Mouse (Mus musculus) CH12.LX (cell line): ENCODE data around the gene Epb41l1. TPM values are rescaled to one million over a fixed set of nuclear protein-coding genes. Genes with fewer than 3 reads are reported as not detected.

ENCODE experiments used
- DNase-seq: peaks from one replicate; pipeline ENCODE4 v3.0.0-alpha.2; 2013; ENCODE audit errors: extremely low read depth
- H3K27ac ChIP-seq: 2 replicates; pipeline ENCODE4 v1.5.1; 2012; ENCODE audit warnings: low read depth, mild to moderate bottlenecking, control low read depth, moderate library complexity; ENCODE audit not compliant: insufficient read depth
- H3K27me3 ChIP-seq: replicated peaks from 2 replicates; pipeline ENCODE3; 2012; ENCODE audit warnings: inconsistent platforms
- H3K36me3 ChIP-seq, 2 experiments: replicated peaks in 1 of 2; 2 replicates each; pipeline versions ENCODE3 to v1.6.1; 2012; ENCODE audit warnings: inconsistent platforms in 1 of 2, low read length in 1 of 2, mild to moderate bottlenecking in 1 of 2, mixed read lengths in 1 of 2, moderate library complexity in 1 of 2; ENCODE audit not compliant: control insufficient read depth in 1 of 2, insufficient read depth in 1 of 2
- H3K4me1 ChIP-seq, 2 experiments: 2 replicates each; pipeline ENCODE4 v1.6.1; 2012; ENCODE audit warnings: inconsistent platforms in 1 of 2, moderate library complexity in 1 of 2; ENCODE audit not compliant: insufficient read depth in 2 of 2, control insufficient read depth in 1 of 2
- H3K4me2 ChIP-seq: 2 replicates; pipeline ENCODE4 v1.6.1; 2012; ENCODE audit warnings: low read depth, mild to moderate bottlenecking, control low read depth; ENCODE audit not compliant: poor library complexity, insufficient read depth, severe bottlenecking
- H3K4me3 ChIP-seq, 3 experiments: fragments of 150-350 bp in 1 of 3; sonication (generic) in 1 of 3; replicated peaks in 1 of 3; 2 replicates each; pipeline versions ENCODE3 to v1.5.1; 2011 to 2012; ENCODE audit warnings: low read depth in 2 of 3, low read length in 2 of 3, mild to moderate bottlenecking in 2 of 3, moderate library complexity in 2 of 3, control low read depth in 1 of 3, improper control_type of control experiment in 1 of 3, inconsistent platforms in 1 of 3, mixed read lengths in 1 of 3; ENCODE audit not compliant: poor library complexity in 1 of 3
- H3K79me2 ChIP-seq: replicated peaks from 2 replicates; pipeline ENCODE4 v1.6.1; 2012; ENCODE audit warnings: mild to moderate bottlenecking, moderate library complexity; ENCODE audit not compliant: control insufficient read depth, poor library complexity, insufficient read depth, severe bottlenecking; ENCODE audit errors: extremely low read depth
- H3K9ac ChIP-seq: 2 replicates; pipeline ENCODE4 v1.6.1; 2012; ENCODE audit warnings: low read depth, mild to moderate bottlenecking, control low read depth, moderate library complexity; ENCODE audit not compliant: insufficient read depth
- H3K9me3 ChIP-seq: replicated peaks from 2 replicates; pipeline ENCODE3; 2012; ENCODE audit warnings: low read length, inconsistent platforms, mixed read lengths
- BHLHE40 ChIP-seq: IDR thresholded peaks from 2 replicates; pipeline ENCODE4 v1.6.1; 2011; ENCODE audit warnings: mild to moderate bottlenecking, low read depth, low read length, improper control_type of control experiment
- CHD1 ChIP-seq: IDR thresholded peaks from 2 replicates; pipeline ENCODE4 v1.6.1; 2012; ENCODE audit warnings: low read depth, low read length, improper control_type of control experiment, inconsistent platforms
- CHD2 ChIP-seq: IDR thresholded peaks from 2 replicates; pipeline ENCODE4 v1.6.1; 2011; ENCODE audit warnings: low read length, improper control_type of control experiment
- CTCF ChIP-seq, 2 experiments: IDR thresholded peaks in 1 of 2; conservative IDR thresholded peaks in 1 of 2; 2 replicates each; pipeline ENCODE4 v1.5.1; 2011 to 2012; ENCODE audit warnings: low read depth in 2 of 2, low read length in 2 of 2, improper control_type of control experiment in 1 of 2, inconsistent platforms in 1 of 2, mild to moderate bottlenecking in 1 of 2, moderate library complexity in 1 of 2
- E2F4 ChIP-seq: IDR thresholded peaks from 2 replicates; pipeline ENCODE4 v1.6.1; 2011; ENCODE audit warnings: low read depth, low read length, improper control_type of control experiment; ENCODE audit not compliant: insufficient replicate concordance
- ELF1 ChIP-seq: IDR thresholded peaks from 2 replicates; pipeline ENCODE4 v1.6.1; 2014; ENCODE audit warnings: low read depth, mild to moderate bottlenecking, inconsistent platforms, low read length, improper control_type of control experiment
- EP300 ChIP-seq: IDR thresholded peaks from 2 replicates; pipeline ENCODE4 v1.6.1; 2011; ENCODE audit warnings: low read length, improper control_type of control experiment
- ETS1 ChIP-seq: conservative IDR thresholded peaks from 2 replicates; pipeline ENCODE4 v1.6.1; 2012; ENCODE audit warnings: low read depth, mild to moderate bottlenecking, inconsistent platforms, low read length, improper control_type of control experiment, moderate library complexity
- GABPA ChIP-seq: IDR thresholded peaks from 2 replicates; pipeline ENCODE4 v1.6.1; 2012; ENCODE audit warnings: low read depth, low read length, improper control_type of control experiment, inconsistent platforms; ENCODE audit not compliant: insufficient replicate concordance
- IRF4 ChIP-seq: IDR thresholded peaks from 2 replicates; pipeline ENCODE4 v1.6.1; 2014; ENCODE audit warnings: low read depth, mild to moderate bottlenecking, inconsistent platforms, low read length, improper control_type of control experiment
- JUN ChIP-seq: IDR thresholded peaks from 2 replicates; pipeline ENCODE4 v1.6.1; 2011; ENCODE audit warnings: low read depth, mild to moderate bottlenecking, low read length, improper control_type of control experiment, moderate library complexity; ENCODE audit not compliant: insufficient read depth
- JUND ChIP-seq: conservative IDR thresholded peaks from 2 replicates; pipeline ENCODE4 v1.6.1; 2011; ENCODE audit warnings: low read depth, low read length, improper control_type of control experiment
- KAT2A ChIP-seq: IDR thresholded peaks from 2 replicates; pipeline ENCODE4 v1.6.1; 2012; ENCODE audit warnings: low read length, improper control_type of control experiment, inconsistent platforms; ENCODE audit not compliant: insufficient replicate concordance
- MAFK ChIP-seq: IDR thresholded peaks from 2 replicates; pipeline ENCODE4 v1.6.1; 2011; ENCODE audit warnings: low read length, improper control_type of control experiment; ENCODE audit not compliant: insufficient replicate concordance
- MAZ ChIP-seq: IDR thresholded peaks from 2 replicates; pipeline ENCODE4 v1.6.1; 2012; ENCODE audit warnings: low read depth, mild to moderate bottlenecking, inconsistent platforms, low read length, improper control_type of control experiment, moderate library complexity
- MEF2A ChIP-seq: IDR thresholded peaks from 2 replicates; pipeline ENCODE4 v1.6.1; 2014; ENCODE audit warnings: low read depth, mild to moderate bottlenecking, inconsistent platforms, low read length, improper control_type of control experiment, borderline replicate concordance
- MYC ChIP-seq: IDR thresholded peaks from 2 replicates; pipeline ENCODE4 v1.6.1; 2011; ENCODE audit warnings: low read depth, mild to moderate bottlenecking, improper control_type of control experiment, low read length
- NRF1 ChIP-seq: IDR thresholded peaks from 2 replicates; pipeline ENCODE4 v1.6.1; 2014; ENCODE audit warnings: low read depth, mild to moderate bottlenecking, inconsistent platforms, low read length, improper control_type of control experiment, moderate library complexity
- POLR2A ChIP-seq: IDR thresholded peaks from 2 replicates; pipeline ENCODE4 v1.6.1; 2011; ENCODE audit warnings: low read depth, mild to moderate bottlenecking, improper control_type of control experiment, low read length
- POLR2AphosphoS2 ChIP-seq: IDR thresholded peaks from 2 replicates; pipeline ENCODE4 v1.6.1; 2011; ENCODE audit warnings: low read depth, low read length, improper control_type of control experiment
- RAD21 ChIP-seq: IDR thresholded peaks from 2 replicates; pipeline ENCODE4 v1.6.1; 2011; ENCODE audit warnings: low read depth, mild to moderate bottlenecking, low read length, improper control_type of control experiment, moderate library complexity
- RCOR1 ChIP-seq: conservative IDR thresholded peaks from 2 replicates; pipeline ENCODE4 v1.6.1; 2012; ENCODE audit warnings: low read depth, mild to moderate bottlenecking, inconsistent platforms, low read length, improper control_type of control experiment
- SIN3A ChIP-seq: IDR thresholded peaks from 2 replicates; pipeline ENCODE4 v1.6.1; 2012; ENCODE audit warnings: low read length, improper control_type of control experiment, inconsistent platforms
- SMC3 ChIP-seq: IDR thresholded peaks from 2 replicates; pipeline ENCODE4 v1.6.1; 2011; ENCODE audit warnings: low read depth, low read length, improper control_type of control experiment
- TBP ChIP-seq: conservative IDR thresholded peaks from 2 replicates; pipeline ENCODE4 v1.6.1; 2011; ENCODE audit warnings: low read depth, low read length, improper control_type of control experiment
- TCF12 ChIP-seq: IDR thresholded peaks from 2 replicates; pipeline ENCODE4 v1.6.1; 2014; ENCODE audit warnings: low read depth, mild to moderate bottlenecking, inconsistent platforms, low read length, improper control_type of control experiment
- UBTF ChIP-seq: IDR thresholded peaks from 2 replicates; pipeline ENCODE4 v1.6.1; 2012; ENCODE audit warnings: low read depth, mild to moderate bottlenecking, inconsistent platforms, low read length, improper control_type of control experiment, moderate library complexity
- USF2 ChIP-seq: conservative IDR thresholded peaks from 2 replicates; pipeline ENCODE4 v1.6.1; 2011; ENCODE audit warnings: low read depth, low read length, improper control_type of control experiment
- ZC3H11A ChIP-seq: IDR thresholded peaks from 2 replicates; pipeline ENCODE4 v1.6.1; 2012; ENCODE audit warnings: low read depth, mild to moderate bottlenecking, inconsistent platforms, low read length, improper control_type of control experiment
- ZKSCAN1 ChIP-seq: IDR thresholded peaks from 2 replicates; pipeline ENCODE4 v1.6.1; 2012; ENCODE audit warnings: low read depth, inconsistent platforms, low read length, improper control_type of control experiment, borderline replicate concordance
- ZMIZ1 ChIP-seq: IDR thresholded peaks from 2 replicates; pipeline ENCODE4 v1.6.1; 2012; ENCODE audit warnings: low read depth, mild to moderate bottlenecking, inconsistent platforms, low read length, improper control_type of control experiment
- ZNF384 ChIP-seq: IDR thresholded peaks from 2 replicates; pipeline ENCODE4 v1.6.1; 2012; ENCODE audit warnings: low read depth, low read length, improper control_type of control experiment, inconsistent platforms
- dilution Hi-C: fragments of 300-500 bp; cut with MboI; formaldehyde crosslinking; loops from 2 replicates; pipeline ENCODE4 v1.14.3; 2020; ENCODE audit warnings: low sequenced_read_pairs; ENCODE audit not compliant: extremely low pct_unique_long_range_greater_than_20kb, extremely low pct_ligation_motif_present
- in situ Hi-C: fragments of 300-500 bp; cut with MboI; formaldehyde crosslinking; loops from 3 replicates; pipeline ENCODE4 v1.14.3; 2019; ENCODE audit warnings: low sequenced_read_pairs, low pct_ligation_motif_present, low pct_unique_long_range_greater_than_20kb, mixed read lengths
- polyA plus RNA-seq: library from polyadenylated mRNA; unstranded; fragments of >175 nt; gene quantifications from 2 replicates; pipeline ENCODE4 v1.2.1, GENCODE M21; 2012; ENCODE audit warnings: low read depth; ENCODE audit not compliant: insufficient read length
- total RNA-seq, 2 experiments: library from RNA; depleted of rRNA; stranded (reverse); fragments of 300-350 nt in 1 of 2; fragments of >200 nt in 1 of 2; gene quantifications; 2 replicates each; pipeline ENCODE4 v1.2.3; 2012 to 2014

Epb41l1 gene
- total and polyA plus RNA-seq, 3 experiments, result 0.21 TPM; not detected in 2

DNA sequence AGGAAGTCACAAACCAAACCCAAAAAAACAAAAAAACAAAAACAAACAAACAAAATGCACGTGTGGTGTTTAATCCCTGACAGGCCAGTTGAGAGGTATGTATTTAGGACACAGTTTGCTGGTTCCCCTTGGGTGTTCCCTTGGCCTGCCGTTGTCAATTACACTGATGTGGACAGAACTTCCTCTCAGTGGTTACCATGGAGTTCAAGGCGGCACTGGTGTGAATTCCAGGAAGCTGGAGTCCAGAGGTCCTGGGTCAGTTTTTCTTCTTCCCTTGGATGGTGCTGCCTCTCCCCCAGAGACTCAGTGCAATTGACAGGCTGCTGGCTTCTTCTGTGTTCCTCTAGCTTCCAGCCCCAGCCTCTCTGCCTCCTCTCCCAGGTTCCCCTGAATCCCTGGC is 103.4 kb downstream of the Epb41l1 start:
- H3K4me3 ChIP-seq, result no peak overlapping the region
- in situ Hi-C loops, result no loop called here
- H3K27me3 ChIP-seq, result peaks cover 93% of the 10 kb centered on the region
- H3K27ac ChIP-seq, result no peak overlapping the region
- no peaks in the 10 kb centered on the region for H3K9me3 ChIP-seq
- H3K9ac ChIP-seq, result no peak overlapping the region
- no peak for TF ChIP-seq CTCF (conservative IDR thresholded peaks at IDR 0.05 in 1 of 2, IDR thresholded peaks at IDR 0.05 in 1 of 2; ENCODE audit: low read depth in 2 of 2, low read length in 2 of 2)
- no peak for TF ChIP-seq USF2
- TF ChIP-seq UBTF, result no peak
- no peak for TF ChIP-seq POLR2A
- TF ChIP-seq JUND, result no peak
- TF ChIP-seq ETS1, result no peak
- TF ChIP-seq RAD21, result no peak
- no peak for TF ChIP-seq GABPA
- TF ChIP-seq CHD1, result no peak
- H3K4me1 ChIP-seq, result no peaks in the 10 kb centered on the region
- no peaks in the 10 kb centered on the region for H3K79me2 ChIP-seq
- DNase-seq, result no peak
- no peak overlapping the region for H3K4me2 ChIP-seq
- dilution Hi-C loops, result no loop called here
- H3K36me3 ChIP-seq, result no peaks in the 10 kb centered on the region

DNA sequence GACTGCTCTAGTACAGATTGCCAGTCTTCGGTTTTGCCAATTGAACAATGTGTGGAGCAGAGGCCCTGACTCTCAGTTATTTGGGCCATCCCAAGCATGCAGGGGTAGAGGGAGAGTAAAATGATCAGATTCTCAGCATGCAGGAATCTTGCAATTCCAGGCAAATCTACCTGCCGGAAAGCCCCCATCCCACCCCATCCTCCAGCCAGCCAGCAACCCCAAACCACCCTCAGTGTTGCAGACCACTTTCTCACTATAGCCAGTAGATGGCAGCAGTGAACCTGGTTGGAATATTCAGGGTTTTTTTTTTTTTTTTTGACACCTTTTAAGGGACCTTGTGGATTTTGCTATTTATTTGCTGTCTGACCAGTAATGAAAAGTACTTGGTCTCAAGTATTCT is 109.0 kb downstream of the Epb41l1 start:
- H3K9ac ChIP-seq, result no peak overlapping the region

More for the DNA sequence above, 109.0 kb downstream of the Epb41l1 start:
- no peaks in the 10 kb centered on the region for H3K9me3 ChIP-seq
- peaks cover 83% of the 10 kb centered on the region for H3K27me3 ChIP-seq
- H3K4me1 ChIP-seq, result no peaks in the 10 kb centered on the region
- no peak overlapping the region for H3K27ac ChIP-seq
- DNase-seq, result peak; percentile 51
- no peak overlapping the region for H3K4me2 ChIP-seq
- H3K4me3 ChIP-seq, result no peak overlapping the region
- H3K36me3 ChIP-seq, result no peaks in the 10 kb centered on the region
- dilution Hi-C loops, result no loop called here
- TF ChIP-seq ZMIZ1 (no peak), E2F4 (no peak), JUN (no peak), RCOR1 (no peak), UBTF (no peak), RAD21 (peak; percentile 79), ZC3H11A (no peak), ZNF384 (peak; percentile 99), ELF1 (no peak), TBP (no peak), SIN3A (no peak), CTCF (conservative IDR thresholded peaks at IDR 0.05 in 1 of 2, IDR thresholded peaks at IDR 0.05 in 1 of 2; ENCODE audit: low read depth in 2 of 2, low read length in 2 of 2) (peak; percentile 48 to 82; a peak in 3 of 4 replicates), MEF2A (no peak), KAT2A (no peak), NRF1 (no peak), TCF12 (no peak), POLR2AphosphoS2 (no peak), MAZ (no peak), MYC (no peak), CHD2 (no peak), ETS1 (no peak), EP300 (no peak), IRF4 (no peak), BHLHE40 (no peak), USF2 (no peak), MAFK (no peak), SMC3 (peak; percentile 77), ZKSCAN1 (no peak)
- in situ Hi-C loops, result loop anchor here (5.0 kb wide), 1 partner anchor 173 kb away; no protein-coding TSS in a partner anchor
- no peaks in the 10 kb centered on the region for H3K79me2 ChIP-seq
